Mouse (Mus musculus): ENCODE results near the gene Mmp1b.
"Not testable (repeated sequence)": the region's sequence is repeated elsewhere in the genome, so short reads cannot be mapped to it uniquely, and the experiment has no call there.

Mmp1b gene

DNA sequence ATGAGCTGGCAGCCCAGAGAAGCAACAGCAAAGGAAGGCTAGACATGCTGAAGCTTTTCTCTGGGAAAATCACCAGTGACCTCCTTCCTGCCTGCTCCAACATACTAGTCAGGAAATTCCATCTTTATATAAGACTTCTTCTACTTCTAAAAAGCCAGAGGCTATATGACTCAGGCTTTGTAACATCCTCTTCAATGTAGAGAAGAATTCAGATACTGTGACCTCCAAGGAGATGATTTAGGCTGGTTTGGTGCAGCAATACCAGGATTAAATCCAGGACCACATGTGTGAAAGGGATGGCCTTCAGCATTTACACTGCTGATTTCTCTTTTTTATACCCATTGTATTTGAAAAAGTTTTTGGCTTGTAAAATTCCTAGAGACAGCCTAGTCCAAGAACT lies at the start of gene Mmp1b:
Mmp1b (minus strand) TSS at position 101 of the 400 bp plus-strand sequence.
- no peak for DNase-seq (ENCODE audit: low spot score)

DNA sequence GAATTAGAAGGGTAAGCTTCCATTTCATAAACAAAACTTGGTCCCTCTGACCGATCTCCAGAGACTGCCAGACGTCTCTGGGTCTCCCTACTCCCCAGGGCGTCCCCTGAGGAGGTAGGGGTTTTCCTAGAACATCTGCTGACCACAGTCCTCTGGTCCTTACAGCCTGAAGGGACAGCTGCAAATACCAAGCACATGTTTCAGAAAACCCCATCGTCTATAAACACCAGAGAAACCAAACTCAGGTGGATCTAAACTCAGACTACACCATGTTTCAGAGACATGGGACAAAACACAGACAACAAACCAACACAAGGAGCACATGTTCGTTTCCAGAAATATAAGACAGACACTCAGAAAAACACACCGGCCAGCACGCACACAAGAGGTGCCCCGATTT lies 8.7 kb upstream of the Mmp1b start:
- not testable (repeated sequence) for DNase-seq (ENCODE audit: low spot score)

DNA sequence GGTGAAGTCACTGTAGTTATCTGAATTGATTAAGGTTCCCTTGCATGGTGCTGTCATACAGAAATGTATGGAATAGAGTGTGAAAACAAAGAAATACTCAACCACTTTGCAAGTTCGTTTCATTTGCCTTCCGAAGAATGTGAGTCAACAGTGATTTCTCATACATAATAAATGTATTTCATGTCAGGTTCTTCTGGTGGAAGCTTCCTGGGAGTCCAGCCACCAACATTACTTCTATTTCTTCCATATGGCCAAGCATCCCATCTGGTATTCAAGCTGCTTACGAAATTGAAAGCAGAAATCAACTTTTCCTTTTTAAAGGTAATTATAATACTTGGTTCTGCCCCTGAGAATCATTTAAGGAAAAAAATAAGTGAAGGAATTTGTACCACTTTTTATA lies 33.3 kb downstream of the Mmp1b start:
- DNase-seq (ENCODE audit: low spot score): no peak

- DNase-seq (ENCODE audit: low spot score): no peak
Observed at GRCm38 (mm10) chr9:7345513-7345912, 42.3 kb downstream of the Mmp1b start.

GRCm38 (mm10) chr9:7344107-7344506 lies 43.7 kb downstream of the Mmp1b start, which contains the start of gene Mmp12:
Mmp12 (plus strand) TSS chr9:7344381.
- DNase-seq (ENCODE audit: low spot score): no peak

- DNase-seq (ENCODE audit: low spot score): no peak
Observed at GRCm38 (mm10) chr9:7336740-7337483, 50.9 kb downstream of the Mmp1b start.

GRCm38 (mm10) chr9:7335766-7336680 lies 51.8 kb downstream of the Mmp1b start:
- no peak for DNase-seq (ENCODE audit: low spot score)

GRCm38 (mm10) chr9:7331847-7332246 lies 56.0 kb downstream of the Mmp1b start:
- DNase-seq (ENCODE audit: low spot score): no peak

Measured in ovary, postnatal 10 days (tissue).